Mouse (Mus musculus): ENCODE measurements around the gene Tmem179b.

- TF ChIP-seq CTCF (IDR thresholded peaks at IDR 0.05; ENCODE audit: borderline replicate concordance, control insufficient read depth, extremely low read depth, insufficient read depth, low read length, poor library complexity) (no peak), POLR2A (IDR thresholded peaks at IDR 0.05; ENCODE audit: control insufficient read depth, extremely low read depth, insufficient read depth, low read length, poor library complexity) (no peak)
These were observed 42.7 kb upstream of the Tmem179b start for GRCm38 (mm10) chr19:8817001-8817400.

Data from thymus, adult 2 months (tissue).